Mouse (Mus musculus) adrenal gland, adult 8-10 months (tissue): ENCODE measurements around the gene Cirbp. TPM values are rescaled to one million over a fixed set of nuclear protein-coding genes. Genes with fewer than 3 reads are reported as not detected.

Source experiments
- DNase-seq: peaks from one replicate; pipeline ENCODE4 v3.0.0; 2022
- total RNA-seq, 4 experiments: library from RNA; stranded (reverse); gene quantifications; 2 replicates each; pipeline ENCODE4 v1.2.4; 2022

Gene Cirbp
- total RNA-seq, 4 experiments from 2014 or later, result 44.2 to 234 (median 162) TPM

DNA sequence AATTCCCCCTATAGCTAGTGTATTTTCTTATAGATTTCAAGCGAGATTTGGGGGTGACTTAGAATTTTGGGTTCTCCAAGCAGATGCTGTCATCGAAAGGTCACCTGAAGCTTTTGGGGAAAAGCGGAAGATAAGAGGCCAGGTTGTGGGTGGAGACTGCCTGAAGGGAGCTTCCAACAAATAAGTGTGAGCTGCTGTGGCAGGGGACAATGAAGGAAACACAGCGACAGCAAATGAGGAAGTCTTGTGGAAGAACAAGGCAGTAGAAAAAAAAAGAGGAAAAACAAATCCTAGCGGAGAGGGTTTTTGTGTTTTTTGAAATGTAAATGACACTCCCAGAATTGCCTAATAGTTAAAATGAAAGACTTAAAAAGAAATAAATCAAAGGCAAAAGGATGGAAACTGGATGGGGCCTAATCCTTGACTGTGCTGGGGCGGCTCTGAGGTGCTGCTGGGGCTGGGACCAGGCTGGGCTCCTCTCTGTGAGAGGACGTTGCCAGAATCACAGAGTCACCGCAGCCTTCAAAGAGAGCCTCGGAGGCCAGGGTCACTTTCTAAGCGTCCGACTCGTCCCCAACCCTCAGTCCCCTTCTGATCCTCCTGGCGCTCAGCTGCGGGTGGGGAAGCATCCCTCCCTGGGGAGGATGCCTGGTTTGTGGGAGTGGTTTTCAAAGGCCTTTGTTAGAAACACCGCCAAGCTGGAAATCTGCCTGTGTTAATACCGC lies 49.4 kb downstream of the Cirbp start:
- DNase-seq, result no peak

DNA sequence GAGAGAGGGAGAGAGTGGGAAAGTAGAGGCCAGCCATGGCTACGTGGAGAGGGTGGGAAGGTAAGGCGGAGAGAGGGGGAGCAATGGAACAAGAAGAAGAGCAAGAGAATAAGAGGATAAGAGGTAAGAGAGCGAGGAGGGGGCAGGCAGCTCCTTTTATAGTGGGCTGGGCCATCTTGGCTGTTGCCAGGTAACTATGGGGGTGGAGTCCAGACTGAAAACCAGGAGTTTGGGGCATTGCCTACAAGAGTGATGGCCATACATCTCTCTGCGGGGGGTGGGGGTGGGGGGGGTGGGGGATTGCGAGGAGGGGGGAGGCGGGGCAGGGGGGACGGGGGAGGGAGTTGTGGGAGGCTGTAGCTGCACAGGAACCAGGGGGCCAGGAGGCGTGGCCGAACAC lies 54.9 kb downstream of the Cirbp start:
- no peak for DNase-seq

Other genes starting within 250 kb of the Cirbp start
- gene Kiss1r, start 249.0 kb upstream of the Cirbp start, total RNA-seq, result 1 to 10 TPM; 1.1 to 5.6 (median 4.0) TPM
- 100 to 1,000 TPM in 3 of 4 experiments, 10 to 100 TPM in 1; 99.4 to 132 (median 112) TPM for gene R3hdm4, start 244.8 kb upstream of the Cirbp start, total RNA-seq
- 1 to 10 TPM; 5.3 to 9.8 (median 7.5) TPM for gene Arid3a, start 238.9 kb upstream of the Cirbp start, total RNA-seq
- gene Wdr18, start 205.8 kb upstream of the Cirbp start, total RNA-seq, result 10 to 100 TPM; 31.7 to 43.0 (median 36.6) TPM
- gene Grin3b, start 195.3 kb upstream of the Cirbp start, total RNA-seq, result 1 to 10 TPM in 1 of 4 experiments, under 1 TPM in 1, not detected in 2; 0.83 to 1.4 TPM
- gene Tmem259, start 181.7 kb upstream of the Cirbp start, total RNA-seq, result 100 to 1,000 TPM; 132 to 155 (median 141) TPM
- gene Cnn2, start 177.4 kb upstream of the Cirbp start, total RNA-seq, result 10 to 100 TPM; 23.9 to 36.3 (median 30.0) TPM
- 10 to 100 TPM; 21.6 to 35.5 (median 27.8) TPM for gene Abca7, start 169.5 kb upstream of the Cirbp start, total RNA-seq
- 10 to 100 TPM in 2 of 4 experiments, 1 to 10 TPM in 2; 6.4 to 10.6 (median 8.5) TPM for gene Arhgap45, start 149.3 kb upstream of the Cirbp start, total RNA-seq
- 100 to 1,000 TPM in 1 of 4 experiments, 10 to 100 TPM in 3; 79.1 to 104 (median 94.4) TPM for gene Polr2e, start 126.2 kb upstream of the Cirbp start, total RNA-seq
- gene Gpx4, start 118.8 kb upstream of the Cirbp start, total RNA-seq, result 100 to 1,000 TPM; 697 to 776 (median 769) TPM
- gene Sbno2, start 60.4 kb upstream of the Cirbp start, total RNA-seq, result 10 to 100 TPM; 27.4 to 54.8 (median 45.1) TPM
- 100 to 1,000 TPM; 127 to 146 (median 143) TPM for gene Stk11, start 50.2 kb upstream of the Cirbp start, total RNA-seq
- 100 to 1,000 TPM; 380 to 452 (median 425) TPM for gene Atp5d, start 27.4 kb upstream of the Cirbp start, total RNA-seq
- 10 to 100 TPM; 58.4 to 92.4 (median 81.9) TPM for gene Cbarp, start 25.1 kb upstream of the Cirbp start, total RNA-seq
- gene Midn, start 17.7 kb upstream of the Cirbp start, total RNA-seq, result 100 to 1,000 TPM in 1 of 4 experiments, 10 to 100 TPM in 3; 56.4 to 145 (median 90.1) TPM
- 10 to 100 TPM; 18.1 to 22.1 (median 21.7) TPM for gene 1600002K03Rik, start 7.0 kb downstream of the Cirbp start, total RNA-seq
- gene Efna2, start 13.5 kb downstream of the Cirbp start, total RNA-seq, result 1 to 10 TPM; 2.4 to 5.2 (median 3.3) TPM
- gene Mum1, start 60.4 kb downstream of the Cirbp start, total RNA-seq, result 10 to 100 TPM; 26.5 to 41.6 (median 32.9) TPM
- 100 to 1,000 TPM; 192 to 257 (median 232) TPM for gene Ndufs7, start 83.1 kb downstream of the Cirbp start, total RNA-seq
- gene Gamt, start 95.0 kb downstream of the Cirbp start, total RNA-seq, result 100 to 1,000 TPM; 238 to 291 (median 243) TPM
- 100 to 1,000 TPM in 2 of 4 experiments, 10 to 100 TPM in 2; 72.3 to 125 (median 90.3) TPM for gene Dazap1, start 95.5 kb downstream of the Cirbp start, total RNA-seq
- gene Rps15, start 126.5 kb downstream of the Cirbp start, total RNA-seq, result 1,000 to 10,000 TPM; 1,106 to 1,181 (median 1,155) TPM
- 1 to 10 TPM; 1.5 to 6.8 (median 4.3) TPM for gene Apc2, start 130.0 kb downstream of the Cirbp start, total RNA-seq
- 10 to 100 TPM; 34.7 to 40.0 (median 35.4) TPM for gene 2310011J03Rik, start 154.6 kb downstream of the Cirbp start, total RNA-seq
- 1 to 10 TPM; 3.5 to 8.2 (median 5.8) TPM for gene Pcsk4, start 163.5 kb downstream of the Cirbp start, total RNA-seq
- gene Reep6, start 164.0 kb downstream of the Cirbp start, total RNA-seq, result 1 to 10 TPM; 5.1 to 6.6 (median 5.9) TPM
- 10 to 100 TPM in 2 of 4 experiments, 1 to 10 TPM in 2; 9.2 to 11.1 (median 10.3) TPM for gene Adamtsl5, start 182.4 kb downstream of the Cirbp start, total RNA-seq
- 1 to 10 TPM in 1 of 4 experiments, under 1 TPM in 3; 0.21 to 1.3 (median 0.41) TPM for gene Plk5, start 190.5 kb downstream of the Cirbp start, total RNA-seq
- gene Mex3d, start 221.7 kb downstream of the Cirbp start, total RNA-seq, result 10 to 100 TPM; 17.4 to 21.6 (median 20.8) TPM
- gene Mbd3, start 233.6 kb downstream of the Cirbp start, total RNA-seq, result 100 to 1,000 TPM; 147 to 161 (median 156) TPM
- gene Uqcr11, start 240.8 kb downstream of the Cirbp start, total RNA-seq, result 100 to 1,000 TPM; 515 to 715 (median 604) TPM